Mouse (Mus musculus): ENCODE measurements at regions not wholly inside any gene's neighbourhood (a gene's known extent, or its start where the extent isn't known, plus 50 kb on each side); places are given as distances from the start of the nearest gene placed in this dataset.
"Not testable (repeated sequence)": the region's sequence is repeated elsewhere in the genome, so short reads cannot be mapped to it uniquely, and the experiment has no call there.

GRCm38 (mm10) chr14:53831651-53832050 is 422.3 kb downstream of the Dad1 start:
- WGBS: 83% methylated on average over 6 of the region's 6 CpGs
- H3K27me3 ChIP-seq: no peaks in the 10 kb centered on the region
- ATAC-seq (ENCODE audit: borderline replicate concordance, extremely low read depth, low FRiP score, low TSS enrichment): no peak

DNA sequence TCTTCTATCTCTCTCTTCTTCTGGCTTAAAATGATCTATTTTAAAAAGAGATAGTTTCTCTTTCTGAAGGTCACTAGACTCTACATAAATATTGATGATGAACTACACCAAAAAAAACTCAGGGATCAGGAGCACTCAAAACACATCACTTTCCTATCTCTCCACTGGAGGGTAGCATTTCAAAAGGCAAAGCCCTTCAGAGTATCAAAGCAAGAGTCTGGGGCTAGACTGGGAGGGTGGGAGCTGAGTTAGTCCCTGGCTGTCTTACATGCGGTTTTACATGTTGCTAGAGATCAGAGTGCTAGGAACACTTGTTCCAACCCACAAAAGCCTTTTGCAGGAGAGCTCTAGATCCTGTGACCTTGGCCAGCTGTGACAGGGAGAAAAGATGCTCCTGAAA is 423.2 kb downstream of the Dad1 start:
- no peak overlapping the region for H3K4me3 ChIP-seq
- H3K27me3 ChIP-seq: no peaks in the 10 kb centered on the region
- 38% methylated on average over 1 of the region's 1 CpGs for WGBS
- H3K9ac ChIP-seq: no peak overlapping the region
- H3K4me2 ChIP-seq: no peak overlapping the region
- no peak overlapping the region for H3K27ac ChIP-seq
- H3K9me3 ChIP-seq: no peaks in the 10 kb centered on the region
- H3K36me3 ChIP-seq: no peaks in the 10 kb centered on the region
- ATAC-seq (ENCODE audit: borderline replicate concordance, extremely low read depth, low FRiP score, low TSS enrichment): no peak
- H3K4me1 ChIP-seq: no peaks in the 10 kb centered on the region

More at GRCm38 (mm10) chr14:53831651-53832050, 422.3 kb downstream of the Dad1 start:
- H3K4me3 ChIP-seq: no peak overlapping the region
- H3K9me3 ChIP-seq: no peaks in the 10 kb centered on the region
- H3K4me1 ChIP-seq: no peaks in the 10 kb centered on the region
- H3K36me3 ChIP-seq: no peaks in the 10 kb centered on the region
- H3K4me2 ChIP-seq: no peak overlapping the region
- no peak overlapping the region for H3K27ac ChIP-seq
- no peak overlapping the region for H3K9ac ChIP-seq

DNA sequence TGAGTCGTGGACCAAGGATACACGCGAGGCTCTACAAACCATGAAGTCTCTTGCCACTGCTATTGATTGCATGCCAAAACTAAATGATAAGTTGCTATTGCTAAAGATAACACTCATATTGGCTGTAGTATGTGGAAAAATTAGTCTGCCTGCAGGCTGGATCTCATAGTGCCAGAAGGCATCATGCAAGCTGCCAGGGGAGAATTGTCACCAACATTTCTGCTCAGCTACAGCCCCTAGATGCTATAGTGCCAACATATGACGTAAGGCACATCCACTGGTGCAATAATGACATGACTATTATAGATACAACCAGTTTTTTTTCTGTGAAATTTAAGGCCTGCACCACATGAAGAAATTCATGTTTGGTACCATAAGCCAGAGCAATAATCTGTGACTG is 427.1 kb downstream of the Dad1 start:
- Histone ChIP-seq H3K9ac (no peak overlapping the region), H3K4me3 (no peak overlapping the region), H3K27ac (no peak overlapping the region), H3K36me3 (no peaks in the 10 kb centered on the region), H3K27me3 (no peaks in the 10 kb centered on the region), H3K9me3 (no peaks in the 10 kb centered on the region), H3K4me1 (no peaks in the 10 kb centered on the region), H3K4me2 (no peak overlapping the region)
- WGBS: 78% methylated on average over 4 of the region's 4 CpGs
- no peak for ATAC-seq (ENCODE audit: borderline replicate concordance, extremely low read depth, low FRiP score, low TSS enrichment)

GRCm38 (mm10) chr14:53806231-53806630 is 447.7 kb downstream of the Dad1 start:
- ATAC-seq (ENCODE audit: borderline replicate concordance, extremely low read depth, low FRiP score, low TSS enrichment): no peak
- Histone ChIP-seq H3K4me3 (no peak overlapping the region), H3K4me2 (no peak overlapping the region), H3K27me3 (no peaks in the 10 kb centered on the region), H3K4me1 (no peaks in the 10 kb centered on the region), H3K27ac (no peak overlapping the region), H3K9ac (no peak overlapping the region), H3K9me3 (no peaks in the 10 kb centered on the region), H3K36me3 (no peaks in the 10 kb centered on the region)
- WGBS: 13% methylated on average over 3 of the region's 3 CpGs

- WGBS: 19% methylated on average over 17 of the region's 17 CpGs
- no peaks in the 10 kb centered on the region for H3K36me3 ChIP-seq
- H3K9me3 ChIP-seq: no peaks in the 10 kb centered on the region
- no peak overlapping the region for H3K4me3 ChIP-seq
- no peaks in the 10 kb centered on the region for H3K27me3 ChIP-seq
- no peak overlapping the region for H3K9ac ChIP-seq
- H3K4me2 ChIP-seq: peak overlapping the region; percentile 43
- ATAC-seq (ENCODE audit: borderline replicate concordance, extremely low read depth, low FRiP score, low TSS enrichment): no peak
- H3K4me1 ChIP-seq: no peaks in the 10 kb centered on the region
- H3K27ac ChIP-seq: no peak overlapping the region
Observed at GRCm38 (mm10) chr14:53803698-53804620, 449.9 kb downstream of the Dad1 start.

DNA sequence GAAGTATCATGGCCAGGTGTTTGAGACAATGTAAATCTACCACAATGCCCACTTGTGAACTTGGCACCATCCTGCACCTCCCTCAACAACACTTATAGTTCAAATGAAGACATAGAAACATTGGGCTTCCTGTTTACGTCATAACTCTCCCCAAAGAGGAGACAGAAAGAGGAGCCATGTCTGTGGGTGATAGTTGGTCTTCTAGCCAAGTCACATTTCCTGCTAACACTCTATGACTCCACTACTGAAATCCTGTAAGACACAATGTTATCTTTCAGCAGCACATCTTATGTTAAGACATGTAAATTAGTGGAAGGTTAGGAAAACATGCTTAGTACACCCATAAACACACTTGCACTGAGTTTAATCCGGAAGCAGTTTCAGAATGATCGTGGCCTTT is 451.4 kb downstream of the Dad1 start:
- Histone ChIP-seq H3K4me3 (no peak overlapping the region), H3K9me3 (no peaks in the 10 kb centered on the region), H3K9ac (no peak overlapping the region), H3K36me3 (no peaks in the 10 kb centered on the region), H3K27me3 (no peaks in the 10 kb centered on the region), H3K4me1 (no peaks in the 10 kb centered on the region), H3K4me2 (no peak overlapping the region), H3K27ac (no peak overlapping the region)
- no peak for ATAC-seq (ENCODE audit: borderline replicate concordance, extremely low read depth, low FRiP score, low TSS enrichment)
- 62% methylated on average over 3 of the region's 3 CpGs for WGBS

- Histone ChIP-seq H3K4me1 (no peaks in the 10 kb centered on the region), H3K4me3 (no peak overlapping the region), H3K36me3 (no peaks in the 10 kb centered on the region), H3K27me3 (no peaks in the 10 kb centered on the region), H3K27ac (no peak overlapping the region), H3K9ac (no peak overlapping the region), H3K4me2 (no peak overlapping the region), H3K9me3 (no peaks in the 10 kb centered on the region)
- no peak for ATAC-seq (ENCODE audit: borderline replicate concordance, extremely low read depth, low FRiP score, low TSS enrichment)
- 77% methylated on average over 11 of the region's 11 CpGs for WGBS
Observed at GRCm38 (mm10) chr14:53800508-53801136, 453.3 kb downstream of the Dad1 start.

DNA sequence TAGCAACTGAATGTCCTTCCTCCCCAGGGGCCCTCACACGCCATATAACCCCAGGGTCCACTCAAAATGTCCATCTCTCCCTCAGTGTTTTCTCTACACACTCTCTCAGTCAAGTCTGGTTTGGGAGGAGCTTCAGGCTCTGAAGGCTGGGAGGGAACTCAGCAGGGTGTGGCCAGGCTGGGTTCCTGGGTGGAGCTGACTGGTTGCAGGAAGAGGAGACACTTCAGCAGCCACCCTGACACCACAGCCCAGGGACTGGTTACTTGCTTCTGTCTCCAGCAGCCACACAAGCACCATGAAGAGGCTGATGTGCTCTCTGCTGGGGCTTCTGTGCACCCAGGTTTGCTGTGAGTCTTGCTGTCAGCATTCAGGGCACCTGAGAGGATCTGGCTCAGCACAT is 458.7 kb downstream of the Dad1 start:
- H3K4me3 ChIP-seq; H3K27me3 ChIP-seq; ATAC-seq (ENCODE audit: borderline replicate concordance, extremely low read depth, low FRiP score, low TSS enrichment); H3K4me1 ChIP-seq; H3K4me2 ChIP-seq; H3K36me3 ChIP-seq; H3K27ac ChIP-seq; H3K9ac ChIP-seq; H3K9me3 ChIP-seq: not testable (repeated sequence)
- 38% methylated on average over 1 of the region's 1 CpGs for WGBS

- 71% methylated on average over 5 of the region's 5 CpGs for WGBS
- Histone ChIP-seq H3K4me2 (no peak overlapping the region), H3K9me3 (no peaks in the 10 kb centered on the region), H3K4me1 (no peaks in the 10 kb centered on the region), H3K4me3 (no peak overlapping the region), H3K36me3 (no peaks in the 10 kb centered on the region), H3K9ac (no peak overlapping the region), H3K27me3 (no peaks in the 10 kb centered on the region), H3K27ac (no peak overlapping the region)
- no peak for ATAC-seq (ENCODE audit: borderline replicate concordance, extremely low read depth, low FRiP score, low TSS enrichment)
Observed at GRCm38 (mm10) chr14:53794527-53794926, 459.4 kb downstream of the Dad1 start.

GRCm38 (mm10) chr14:53792432-53792831 is 461.5 kb downstream of the Dad1 start:
- not testable (repeated sequence) for H3K9me3 ChIP-seq; H3K4me3 ChIP-seq; H3K36me3 ChIP-seq; H3K27ac ChIP-seq; H3K4me2 ChIP-seq; ATAC-seq (ENCODE audit: borderline replicate concordance, extremely low read depth, low FRiP score, low TSS enrichment); H3K4me1 ChIP-seq; H3K9ac ChIP-seq; H3K27me3 ChIP-seq
- WGBS: 76% methylated on average over 1 of the region's 1 CpGs

DNA sequence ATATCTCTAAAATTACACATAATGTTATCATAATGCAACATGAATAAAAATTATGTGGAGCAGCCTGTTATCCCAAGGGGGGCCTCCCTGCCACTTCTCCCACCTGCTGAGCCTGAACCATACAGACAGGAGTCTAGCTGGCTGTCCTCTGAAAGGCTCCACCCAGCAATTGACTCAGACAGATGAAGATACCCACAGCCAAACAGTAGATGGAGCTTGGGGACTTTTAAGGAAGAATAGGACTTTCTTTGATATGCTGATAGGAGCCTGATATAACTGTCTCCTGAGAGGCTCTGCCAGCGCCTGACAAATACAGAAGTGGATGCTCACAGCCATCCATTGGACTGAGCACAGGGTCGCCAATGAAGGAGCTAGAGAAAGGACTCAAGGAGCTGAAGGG is 468.4 kb downstream of the Dad1 start:
- not testable (repeated sequence) for H3K27ac ChIP-seq; ATAC-seq (ENCODE audit: borderline replicate concordance, extremely low read depth, low FRiP score, low TSS enrichment); H3K4me2 ChIP-seq; H3K9ac ChIP-seq; H3K36me3 ChIP-seq; H3K27me3 ChIP-seq; H3K4me3 ChIP-seq; H3K9me3 ChIP-seq; H3K4me1 ChIP-seq
- 73% methylated on average over 2 of the region's 2 CpGs for whole genome bisulfite sequencing

GRCm38 (mm10) chr14:53777375-53777774 is 476.5 kb downstream of the Dad1 start:
- ATAC-seq (ENCODE audit: borderline replicate concordance, extremely low read depth, low FRiP score, low TSS enrichment): no peak
- no peak overlapping the region for H3K4me2 ChIP-seq
- H3K36me3 ChIP-seq: no peaks in the 10 kb centered on the region
- no peak overlapping the region for H3K4me3 ChIP-seq
- H3K27me3 ChIP-seq: no peaks in the 10 kb centered on the region
- WGBS: 55% methylated on average over 3 of the region's 3 CpGs
- no peaks in the 10 kb centered on the region for H3K9me3 ChIP-seq
- H3K9ac ChIP-seq: no peak overlapping the region
- H3K4me1 ChIP-seq: no peaks in the 10 kb centered on the region
- H3K27ac ChIP-seq: no peak overlapping the region

Measured in lung, embryonic 15.5 days (tissue).